Mouse (Mus musculus) heart, adult 11 months (tissue): ENCODE measurements around the gene Slfn8.

Source experiments
- DNase-seq: peaks from one replicate; pipeline ENCODE4 v3.0.0; 2022

The Slfn8 gene

DNA sequence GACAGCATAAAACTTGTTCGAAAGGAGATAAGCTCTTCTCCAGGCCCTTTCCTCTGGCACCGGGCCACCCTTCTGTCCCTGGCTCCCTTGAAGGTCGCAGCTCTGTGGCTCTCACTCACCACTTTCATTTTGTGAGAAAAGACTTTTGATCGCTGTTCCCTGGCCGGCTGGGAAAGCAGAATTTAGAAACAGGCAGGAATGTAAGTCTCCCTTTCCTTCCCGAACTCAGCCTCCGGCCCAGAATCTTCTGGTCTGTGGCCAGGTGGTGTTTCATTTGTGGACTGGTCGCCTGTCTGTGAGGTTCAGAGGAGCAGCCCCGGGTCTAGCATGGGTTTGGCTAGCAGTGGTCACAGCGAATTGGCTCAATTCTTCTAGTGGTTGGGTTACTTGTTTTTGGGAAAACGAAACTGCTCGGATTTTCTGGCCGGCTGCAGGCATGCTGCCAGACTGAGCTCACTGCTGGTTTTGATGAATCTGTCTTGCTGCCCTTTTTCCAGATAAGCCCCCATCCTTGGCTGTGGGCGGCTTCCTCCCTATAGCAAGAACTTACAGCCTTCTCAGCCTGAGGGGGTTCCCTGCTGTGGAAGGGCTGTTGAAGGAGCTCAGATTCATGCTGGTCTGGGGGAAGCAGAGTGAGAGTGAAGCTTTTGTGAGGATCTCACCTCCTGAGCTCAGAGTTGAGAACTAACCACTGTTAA is 29.0 kb downstream of the Slfn8 start, which contains the start of gene Slfn9:
Gene Slfn9 (minus strand): TSS at position 362 of the 698 bp plus-strand sequence.
- DNase-seq = peak; percentile 97

DNA sequence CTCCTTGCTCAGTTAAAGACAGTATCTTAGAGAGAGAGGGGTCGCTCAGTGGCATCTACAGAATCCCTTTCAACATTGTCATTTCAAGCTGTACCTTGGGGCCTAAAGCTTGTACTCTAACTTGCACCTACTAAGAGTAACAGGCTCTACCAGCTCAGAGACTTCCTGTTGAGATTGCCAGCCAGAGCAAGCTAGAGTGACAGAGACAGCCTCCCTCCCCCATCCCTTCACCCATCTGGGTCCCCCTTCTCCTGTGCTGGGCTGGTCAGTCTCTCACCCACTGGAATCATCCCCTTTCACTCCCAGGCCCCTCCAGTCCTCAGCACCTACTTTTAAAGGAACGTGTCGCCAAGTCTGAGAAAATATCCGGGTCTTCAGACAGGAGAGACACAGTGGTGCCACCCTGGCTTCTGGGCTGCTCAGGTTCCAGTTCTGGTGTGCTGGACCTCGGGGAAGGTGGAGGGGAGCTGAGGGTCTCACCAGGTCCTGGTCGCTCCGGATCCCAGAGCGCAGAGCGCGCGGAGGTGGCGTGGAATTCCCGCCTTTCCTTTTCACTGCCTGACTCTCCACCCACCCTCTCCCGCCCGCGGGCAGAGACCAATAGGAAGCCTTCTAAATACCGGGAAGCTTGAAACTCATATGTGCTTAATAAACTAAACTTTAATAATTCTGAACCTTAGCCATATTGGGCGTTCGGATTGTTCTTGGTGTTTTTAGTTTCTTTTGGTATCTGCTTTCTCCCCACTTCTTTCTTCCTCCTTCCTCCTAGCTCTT is 29.8 kb downstream of the Slfn8 start:
- peak; percentile 94 for DNase-seq

DNA sequence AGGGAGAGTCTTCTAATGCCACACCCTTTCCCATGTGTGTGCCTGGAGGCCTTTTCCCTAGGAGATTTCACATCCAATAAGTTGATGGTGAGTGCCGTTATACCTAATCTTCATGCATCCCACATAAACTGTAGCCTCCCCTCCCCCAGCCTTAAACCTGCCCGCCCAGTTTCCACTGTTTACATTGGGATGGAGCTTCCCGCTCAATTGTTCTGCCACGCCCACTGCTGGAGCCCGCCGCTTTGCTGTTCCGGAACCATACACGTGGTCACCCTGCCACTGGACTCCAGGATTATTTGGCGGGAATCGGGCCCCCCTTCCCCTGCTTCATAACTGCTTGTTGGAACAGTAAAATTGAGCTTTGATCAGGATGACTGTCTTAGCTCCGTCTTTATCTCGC is 31.3 kb downstream of the Slfn8 start:
- DNase-seq = peak; percentile 89

DNA sequence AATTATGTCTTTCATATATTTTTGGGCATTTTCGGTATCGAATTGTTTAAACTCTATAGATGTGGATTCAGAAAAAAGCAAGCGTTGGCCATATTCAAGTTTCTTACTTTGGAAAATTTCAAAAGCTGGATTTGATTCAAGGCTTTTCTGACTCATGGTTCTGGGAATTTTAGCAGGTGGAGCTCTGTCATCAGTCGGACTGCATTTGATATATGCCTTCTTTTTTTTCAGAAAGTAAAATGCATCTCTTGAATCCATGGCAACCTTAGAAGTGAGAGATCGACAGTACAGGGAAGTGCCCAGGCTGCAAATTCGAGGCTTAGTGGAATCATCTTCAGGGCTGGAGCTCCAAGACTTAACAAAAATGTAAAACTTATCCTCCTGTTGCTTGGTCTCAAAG is 33.0 kb downstream of the Slfn8 start:
- no peak for DNase-seq

DNA sequence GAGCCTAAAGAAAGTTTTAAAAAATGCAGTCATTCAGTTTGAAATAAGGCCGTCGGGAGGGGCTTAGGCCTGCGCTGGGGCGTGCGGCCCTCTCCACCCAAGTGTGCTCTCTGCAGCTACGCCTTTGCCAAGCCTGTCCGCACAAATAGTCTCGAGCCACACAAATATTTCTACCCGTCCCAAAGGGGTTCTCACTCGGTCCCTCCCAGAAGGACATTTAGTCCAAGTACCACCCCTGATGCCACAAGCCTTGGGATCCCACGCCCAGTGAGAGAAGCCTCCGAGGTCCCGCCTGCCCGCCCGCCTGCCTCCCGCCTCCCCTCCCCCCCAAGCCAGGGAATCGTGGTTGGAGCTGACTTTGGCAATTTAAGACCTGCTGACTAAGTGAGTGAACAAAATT is 37.4 kb downstream of the Slfn8 start:
- DNase-seq = peak; percentile 77

DNA sequence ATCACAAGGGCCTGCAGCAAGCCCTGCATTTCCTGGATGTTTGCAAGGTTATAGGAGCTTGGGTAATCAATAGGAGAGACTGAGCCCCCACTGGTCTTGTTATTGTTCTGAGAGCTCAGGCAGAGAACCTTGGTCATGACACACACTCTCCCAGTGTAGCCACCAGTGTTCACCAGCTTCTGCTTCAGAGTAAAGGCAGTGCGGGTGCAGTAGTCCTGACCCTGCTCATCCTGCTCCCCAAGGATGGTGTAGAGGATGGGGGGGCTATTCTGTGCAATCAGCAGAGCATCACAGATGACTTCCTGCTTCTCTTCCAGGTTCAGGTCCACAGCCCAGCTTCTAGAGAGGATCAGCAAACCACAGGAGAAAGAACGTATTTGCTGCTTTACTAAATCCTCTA is 38.2 kb downstream of the Slfn8 start:
- DNase-seq = peak; percentile 90

DNA sequence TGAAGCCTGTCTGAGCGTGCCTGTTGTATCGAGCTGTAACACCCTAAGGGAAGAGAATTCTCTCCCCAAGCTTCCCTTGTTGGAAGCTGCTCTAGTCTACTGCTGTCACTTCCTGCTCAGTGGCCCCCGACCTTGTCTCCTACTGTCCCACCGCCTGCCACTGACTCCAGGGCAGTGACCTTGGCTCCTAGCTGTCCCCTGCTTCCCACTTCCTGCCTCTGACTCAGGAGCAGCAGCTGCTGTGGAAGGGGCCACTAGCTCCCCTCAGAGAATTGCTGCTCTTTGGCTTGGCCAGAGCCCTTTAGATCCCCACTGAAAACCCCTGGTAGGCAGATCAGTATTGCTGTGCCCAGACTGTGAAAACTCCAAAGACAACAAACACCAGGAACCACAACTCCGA is 46.7 kb downstream of the Slfn8 start:
- peak; percentile 97 for DNase-seq

DNA sequence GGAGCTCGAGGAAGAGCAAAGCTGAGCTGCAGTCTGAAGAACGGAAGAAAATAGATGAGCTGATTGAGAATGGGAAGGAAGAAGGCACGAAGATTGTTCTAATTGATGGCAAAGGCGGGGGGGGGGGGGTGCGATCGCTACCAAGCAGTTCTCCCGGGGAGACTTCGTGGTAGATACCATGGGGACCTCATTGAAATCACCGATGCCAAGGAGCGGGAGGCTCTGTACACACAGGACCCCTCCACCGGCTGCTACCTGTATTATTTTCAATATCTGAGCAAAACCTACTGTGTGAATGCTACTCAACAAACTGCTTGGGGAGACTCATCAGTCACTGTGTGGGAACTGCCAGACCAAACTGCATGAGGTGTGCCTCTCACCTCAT is 49.0 kb downstream of the Slfn8 start:
- DNase-seq = no peak

DNA sequence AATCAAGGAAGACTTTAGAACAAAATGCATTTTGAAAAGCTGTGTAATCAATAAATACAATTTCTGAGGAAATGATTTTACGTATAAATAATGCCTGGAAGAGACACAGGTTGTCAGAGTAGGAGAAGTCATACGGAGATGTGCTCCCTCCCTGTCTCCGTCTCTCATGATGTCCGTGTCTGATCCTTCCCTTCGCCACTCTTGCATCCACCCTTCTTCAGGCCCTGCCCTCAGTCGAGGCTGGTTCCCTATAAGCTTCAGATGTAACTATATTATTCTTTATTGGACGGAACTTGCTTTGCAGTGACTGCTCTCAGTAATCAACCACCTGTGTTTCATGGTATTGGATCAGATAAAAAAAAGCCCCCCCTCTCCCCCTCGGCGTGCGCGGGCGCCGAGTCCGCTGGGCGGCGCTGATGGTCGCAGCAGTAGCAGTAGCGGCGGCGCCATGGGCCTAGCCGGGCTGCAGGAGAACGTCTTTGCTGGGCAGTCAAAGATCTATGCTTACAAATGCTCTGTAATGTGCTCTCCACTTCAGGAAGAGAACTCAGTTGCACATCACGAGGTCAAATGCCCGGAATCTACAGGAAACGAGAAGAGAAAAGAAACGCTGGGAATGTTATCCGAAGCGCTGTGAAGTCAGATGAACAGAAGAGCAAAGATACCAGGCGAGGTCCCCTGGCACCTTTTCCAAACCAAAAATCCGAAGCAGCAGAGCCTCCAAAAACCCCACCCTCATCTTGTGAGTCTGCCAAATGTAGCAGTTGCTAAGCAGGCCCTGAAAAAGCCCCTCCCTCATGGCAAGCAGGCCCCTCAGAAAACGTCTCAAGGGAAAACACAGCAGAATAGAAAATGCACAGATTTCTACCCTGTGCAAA is 49.7 kb downstream of the Slfn8 start:
- peak; percentile 92 for DNase-seq

DNA sequence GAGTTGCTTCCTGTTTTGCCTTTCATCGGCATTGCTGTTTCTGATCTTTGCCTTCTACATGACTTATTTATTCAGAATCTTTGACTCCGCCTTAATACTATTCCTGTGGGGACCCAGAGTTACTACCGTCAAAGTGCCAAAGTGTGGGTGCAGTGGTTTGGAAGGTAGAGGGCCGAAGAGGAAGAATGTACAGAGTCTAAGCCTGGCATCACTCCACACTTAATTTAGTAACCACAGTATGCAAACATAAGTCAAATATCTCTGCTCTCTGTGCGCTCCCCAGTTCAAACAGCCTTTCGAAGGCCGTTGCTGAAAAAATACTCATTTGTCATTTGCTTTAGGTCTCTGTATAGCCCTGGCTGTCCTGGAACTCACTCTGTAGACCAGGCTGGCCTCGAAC is 58.4 kb downstream of the Slfn8 start:
- no peak for DNase-seq

DNA sequence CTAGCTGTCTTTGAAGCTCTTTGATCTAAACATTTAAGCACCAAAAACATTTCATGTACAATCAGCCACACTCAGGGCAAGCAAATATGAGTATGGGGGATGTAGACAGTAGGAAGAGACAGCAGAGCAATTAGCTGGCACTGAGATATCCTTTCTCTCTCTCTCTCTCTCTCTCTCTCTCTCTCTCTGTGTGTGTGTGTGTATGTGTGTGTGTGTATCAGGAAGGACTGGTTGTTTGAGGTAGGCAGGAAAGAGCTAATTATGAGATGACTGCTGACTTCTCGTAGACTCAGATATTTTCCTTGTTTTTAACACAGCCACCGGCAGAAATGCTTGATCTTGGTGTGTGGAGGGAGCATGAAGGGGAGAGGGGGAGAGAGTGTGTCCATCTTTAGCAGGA is 58.9 kb downstream of the Slfn8 start:
- DNase-seq = no peak

DNA sequence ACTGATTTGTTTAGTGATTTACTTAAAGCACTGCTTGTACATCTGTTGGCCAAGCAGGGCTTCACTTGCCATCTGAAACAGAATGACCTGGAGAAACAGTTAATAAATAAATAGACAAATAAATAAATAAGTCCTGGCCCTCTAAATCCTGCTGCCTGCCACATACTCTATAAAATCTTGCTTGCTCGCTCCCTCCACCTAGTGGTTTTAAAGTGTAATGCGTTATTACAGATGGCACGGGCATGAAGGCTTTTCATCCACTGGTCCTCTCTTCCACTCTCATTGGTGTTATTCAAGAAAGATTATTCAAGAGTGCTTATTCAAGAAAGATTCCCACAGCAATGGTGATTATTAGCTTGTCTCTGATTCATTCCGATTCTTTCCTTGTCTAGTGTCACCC is 61.0 kb downstream of the Slfn8 start:
- peak; percentile 93 for DNase-seq

DNA sequence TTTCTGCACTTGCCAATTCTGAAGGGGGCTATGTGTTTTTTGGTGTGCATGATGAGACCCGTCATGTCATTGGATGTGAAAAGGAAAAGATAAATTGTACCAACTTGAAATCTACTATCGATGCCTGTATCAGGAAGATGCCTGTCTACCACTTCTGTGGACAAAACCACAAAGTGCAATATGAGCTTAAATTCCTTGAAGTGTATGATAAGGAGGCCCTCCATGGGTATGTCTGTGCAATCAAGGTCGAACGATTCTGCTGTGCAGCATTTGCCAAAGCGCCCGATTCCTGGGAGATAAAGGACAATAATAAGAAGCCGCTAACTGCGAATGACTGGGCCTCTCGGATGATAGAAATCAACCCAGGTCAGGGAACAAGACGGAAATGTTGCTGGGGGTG is 63.7 kb downstream of the Slfn8 start:
- no peak for DNase-seq

DNA sequence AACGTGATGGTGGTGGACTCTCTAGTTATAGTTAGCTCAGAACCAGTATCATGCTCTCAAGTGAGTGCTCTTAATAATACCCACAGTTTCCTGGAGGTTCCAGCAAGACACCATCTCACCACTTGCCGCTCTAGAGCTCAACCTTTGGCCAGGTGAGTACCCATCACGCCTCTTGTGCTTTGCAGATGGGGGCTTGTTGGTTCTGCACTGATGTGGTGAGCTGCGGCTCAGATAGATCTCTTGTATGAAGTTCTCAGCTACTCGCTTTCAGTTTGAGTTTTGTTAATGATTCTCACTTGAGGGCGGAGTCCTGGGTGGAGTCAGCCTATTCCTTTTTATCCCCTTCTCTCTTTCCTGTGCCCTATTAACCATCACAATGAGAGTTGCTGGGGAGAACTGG is 66.0 kb downstream of the Slfn8 start:
- DNase-seq = no peak

DNA sequence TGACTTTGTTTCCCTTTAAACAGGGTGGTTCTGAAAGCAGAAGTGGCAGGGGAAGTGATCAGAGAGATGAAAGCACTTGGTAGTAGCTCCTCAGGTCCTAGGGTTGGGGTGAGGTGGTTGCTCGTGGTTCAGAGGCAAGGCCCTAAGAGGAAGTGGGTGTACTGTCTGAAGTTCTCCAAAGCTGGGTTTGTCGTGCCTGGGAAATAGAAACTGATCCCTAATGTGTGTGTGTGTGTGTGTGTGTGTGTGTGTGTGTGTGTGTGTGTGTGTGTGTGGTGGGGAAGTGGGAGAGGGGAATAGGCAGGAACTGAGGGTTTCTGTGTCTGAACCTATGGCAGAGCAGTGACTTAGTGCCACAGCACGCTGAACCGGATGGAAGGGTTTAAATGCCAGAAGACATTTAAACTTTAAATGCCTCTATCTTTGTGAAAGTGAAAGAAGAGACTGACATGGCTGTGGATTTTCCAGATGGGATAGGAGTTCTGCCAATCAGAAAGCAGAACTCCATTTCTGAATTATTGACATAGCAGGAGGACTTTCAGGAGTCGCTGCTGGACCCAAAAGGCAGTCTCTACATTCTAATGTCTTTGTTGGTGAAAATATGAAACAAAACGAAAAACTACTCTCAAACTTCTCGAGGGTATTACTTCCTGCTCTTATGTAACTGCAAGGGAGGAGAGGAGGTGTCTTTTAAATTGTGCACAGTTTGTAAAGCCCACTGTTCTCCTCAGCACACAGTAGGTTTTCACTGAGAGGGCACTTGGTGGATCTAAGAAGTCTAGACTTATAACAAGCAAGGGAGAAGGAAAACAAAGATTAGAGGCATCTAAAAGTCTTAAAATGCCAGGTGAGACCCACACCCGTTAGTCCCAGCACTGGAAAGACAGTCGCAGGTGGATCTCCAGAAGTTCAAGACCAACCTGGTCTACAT is 67.7 kb downstream of the Slfn8 start:
- DNase-seq = peak; percentile 96
